Mouse (Mus musculus): ENCODE results near the gene Tespa1. TPM values are rescaled to one million over a fixed set of nuclear protein-coding genes. Genes with fewer than 3 reads are reported as not detected.
"Not testable (repeated sequence)": the region's sequence is repeated elsewhere in the genome, so short reads cannot be mapped to it uniquely, and the experiment has no call there.

The Tespa1 gene
- polyA plus RNA-seq, 1 experiment, result not detected

- no peak within 1 kb of the TSS for H3K27ac ChIP-seq (ENCODE audit: insufficient read depth, low read length)
These were observed 71.6 kb downstream of the Tespa1 start, which contains the start of gene Vmn2r84 for GRCm38 (mm10) chr10:130394232-130394631. Gene Vmn2r84 (minus strand): TSS chr10:130394332.

DNA sequence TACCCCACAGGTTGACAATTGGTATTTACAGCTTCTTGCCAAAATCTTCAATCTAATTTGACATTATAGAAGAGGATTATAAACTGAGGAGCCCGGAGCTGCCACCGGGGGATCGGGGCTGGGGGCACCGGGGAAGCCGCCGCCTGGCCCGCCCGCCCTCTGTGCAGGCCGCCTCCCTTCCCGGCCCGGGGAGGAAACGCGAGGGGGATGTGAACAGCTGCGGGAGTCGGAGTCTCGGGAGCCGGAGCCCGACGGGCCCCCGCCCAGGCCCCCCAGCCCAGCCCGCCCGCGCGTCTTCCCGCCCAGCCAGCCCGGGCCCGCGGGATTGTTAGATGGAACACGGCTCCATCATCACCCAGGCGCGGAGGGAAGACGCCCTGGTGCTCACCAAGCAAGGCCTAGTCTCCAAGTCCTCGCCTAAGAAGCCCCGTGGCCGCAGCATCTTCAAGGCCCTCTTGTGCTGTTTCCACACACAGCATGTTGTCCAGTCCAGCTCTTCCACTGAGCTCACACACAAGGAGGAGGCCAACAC, 89.6 kb downstream of the Tespa1 start:
- H3K4me3 ChIP-seq (ENCODE audit: insufficient read depth, low read length); H3K27ac ChIP-seq (ENCODE audit: insufficient read depth, low read length); H3K4me1 ChIP-seq (ENCODE audit: control insufficient read depth, insufficient read depth, low read length): not testable (repeated sequence)

More at GRCm38 (mm10) chr10:130394232-130394631, 71.6 kb downstream of the Tespa1 start, which contains the start of gene Vmn2r84:
- TF ChIP-seq POLR2A (IDR thresholded peaks at IDR 0.05; ENCODE audit: low read depth, low read length) (no peak), CTCF (IDR thresholded peaks at IDR 0.05; ENCODE audit: borderline replicate concordance, insufficient read depth, low read length) (no peak)
- Histone ChIP-seq H3K4me3 (ENCODE audit: insufficient read depth, low read length) (no peak within 1 kb of the TSS), H3K4me1 (ENCODE audit: control insufficient read depth, insufficient read depth, low read length) (no peaks in the 10 kb centered on the region)

Other genes starting within 250 kb of the Tespa1 start
- not detected in 2 replicates for gene Olfr823, start 207.5 kb upstream of the Tespa1 start, polyA plus RNA-seq (2011; ENCODE audit: insufficient read length, low read depth, missing spikeins)
- not detected in 2 replicates for gene Olfr824, start 192.9 kb upstream of the Tespa1 start, polyA plus RNA-seq (2011; ENCODE audit: insufficient read length, low read depth, missing spikeins)
- gene Olfr825, start 156.1 kb upstream of the Tespa1 start, polyA plus RNA-seq (2011; ENCODE audit: insufficient read length, low read depth, missing spikeins), result not detected in 2 replicates
- not detected in 2 replicates for gene Olfr826, start 138.7 kb upstream of the Tespa1 start, polyA plus RNA-seq (2011; ENCODE audit: insufficient read length, low read depth, missing spikeins)
- gene Olfr827, start 108.5 kb upstream of the Tespa1 start, polyA plus RNA-seq (2011; ENCODE audit: insufficient read length, low read depth, missing spikeins), result not detected in 2 replicates
- not detected in 2 replicates for gene Neurod4, start 42.6 kb upstream of the Tespa1 start, polyA plus RNA-seq (2011; ENCODE audit: insufficient read length, low read depth, missing spikeins)
- gene Vmn2r84, start 71.5 kb downstream of the Tespa1 start, polyA plus RNA-seq (2011; ENCODE audit: insufficient read length, low read depth, missing spikeins), result not detected in 2 replicates
- gene Vmn2r85, start 106.8 kb downstream of the Tespa1 start, polyA plus RNA-seq (2011; ENCODE audit: insufficient read length, low read depth, missing spikeins), result not detected in 2 replicates
- not detected in 2 replicates for gene Vmn2r86, start 133.2 kb downstream of the Tespa1 start, polyA plus RNA-seq (2011; ENCODE audit: insufficient read length, low read depth, missing spikeins)
- gene Vmn2r87, start 174.5 kb downstream of the Tespa1 start, polyA plus RNA-seq (2011; ENCODE audit: insufficient read length, low read depth, missing spikeins), result not detected in 2 replicates

All from embryonic fibroblast, embryonic 13.5 days (primary cell).